Mouse (Mus musculus): Measurements from ENCODE around the gene Gm8947.
"Not testable (repeated sequence)": the region's sequence is repeated elsewhere in the genome, so short reads cannot be mapped to it uniquely, and the experiment has no call there.

Gm8947 gene

GRCm38 (mm10) chr1:151182266-151182665 lies 9.9 kb upstream of the Gm8947 start, which contains the start of gene Gm47985:
TSS of gene Gm47985 (plus strand) at chr1:151182537.
- DNase-seq, result not testable (repeated sequence)

DNA sequence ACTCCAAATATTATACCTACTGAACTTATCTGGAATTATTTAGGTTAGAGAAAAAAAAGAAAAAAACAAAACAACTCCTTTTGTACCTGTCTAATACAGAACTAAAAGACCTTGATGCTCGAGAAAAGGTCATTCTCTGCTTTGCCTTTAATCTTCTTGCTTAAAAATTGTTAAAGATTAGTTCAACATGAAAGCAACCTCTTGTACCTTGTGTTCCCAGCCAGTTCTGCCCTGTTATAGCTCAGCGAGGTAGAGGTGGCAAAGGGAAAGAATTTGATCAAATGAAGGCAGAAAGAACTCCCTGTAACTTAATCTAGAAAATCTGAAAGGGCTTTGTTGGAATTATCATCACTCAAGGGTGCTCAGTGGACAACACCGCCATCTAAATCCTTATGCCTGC lies 6.0 kb upstream of the Gm8947 start:
- not testable (repeated sequence) for DNase-seq

DNA sequence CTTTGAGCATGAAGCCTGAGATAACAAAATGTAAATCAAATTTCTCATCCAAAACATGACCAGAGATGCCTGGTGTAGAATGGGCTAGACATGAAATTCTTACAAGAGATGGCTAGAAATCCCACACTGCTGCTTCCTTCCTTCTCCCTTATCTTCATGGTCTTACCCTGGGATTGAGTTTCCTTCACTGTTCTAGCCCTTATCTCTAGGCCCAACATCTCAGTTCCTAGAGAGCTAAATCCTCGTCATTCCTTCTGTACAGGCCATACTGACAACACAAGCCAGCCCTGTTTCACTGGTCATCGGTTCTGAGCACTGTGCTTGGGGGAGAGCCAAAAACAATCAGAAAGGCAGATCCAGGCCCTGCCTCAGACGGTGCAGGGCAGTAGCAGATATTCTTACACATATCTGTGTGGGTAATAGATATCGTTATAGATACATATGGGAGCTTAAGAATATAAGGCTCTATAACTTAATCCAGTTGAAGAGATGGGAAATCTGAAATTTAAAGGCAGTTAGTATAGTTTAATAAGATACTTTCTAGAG lies 5.2 kb upstream of the Gm8947 start:
- DNase-seq, result not testable (repeated sequence)

DNA sequence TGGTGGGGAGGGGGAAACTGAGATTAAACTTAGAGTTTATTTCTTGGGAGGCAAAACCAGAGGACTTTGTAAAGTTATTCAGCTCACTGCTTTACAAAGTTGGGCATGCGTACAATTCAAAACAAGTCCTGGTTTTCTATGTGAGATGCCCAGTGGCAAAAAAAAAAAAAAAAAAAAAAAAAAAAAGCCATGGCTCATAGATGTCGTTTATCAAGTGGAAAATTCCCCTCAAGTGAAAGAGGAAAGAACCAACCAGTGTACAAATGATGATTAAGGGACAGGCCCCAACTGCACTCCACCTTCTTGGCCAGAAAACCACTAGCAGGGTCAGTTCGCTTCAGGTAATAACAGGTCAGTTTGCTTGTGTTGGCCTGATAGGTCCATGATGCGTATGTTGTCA lies 3.7 kb upstream of the Gm8947 start:
- DNase-seq, result no peak

- DNase-seq, result not testable (repeated sequence)
Observed at GRCm38 (mm10) chr1:151192739-151193138, 563 bp downstream of the Gm8947 start.

- not testable (repeated sequence) for DNase-seq
Observed at GRCm38 (mm10) chr1:151195986-151196385, 3.8 kb downstream of the Gm8947 start.

- DNase-seq, result not testable (repeated sequence)
Observed at GRCm38 (mm10) chr1:151196690-151197089, 4.5 kb downstream of the Gm8947 start.

- not testable (repeated sequence) for DNase-seq
Observed at GRCm38 (mm10) chr1:151198120-151198519, 5.9 kb downstream of the Gm8947 start, which contains the start of gene Gm47995. TSS of gene Gm47995 (plus strand) at chr1:151198448.

GRCm38 (mm10) chr1:151200620-151201019 lies 8.4 kb downstream of the Gm8947 start:
- not testable (repeated sequence) for DNase-seq

DNA sequence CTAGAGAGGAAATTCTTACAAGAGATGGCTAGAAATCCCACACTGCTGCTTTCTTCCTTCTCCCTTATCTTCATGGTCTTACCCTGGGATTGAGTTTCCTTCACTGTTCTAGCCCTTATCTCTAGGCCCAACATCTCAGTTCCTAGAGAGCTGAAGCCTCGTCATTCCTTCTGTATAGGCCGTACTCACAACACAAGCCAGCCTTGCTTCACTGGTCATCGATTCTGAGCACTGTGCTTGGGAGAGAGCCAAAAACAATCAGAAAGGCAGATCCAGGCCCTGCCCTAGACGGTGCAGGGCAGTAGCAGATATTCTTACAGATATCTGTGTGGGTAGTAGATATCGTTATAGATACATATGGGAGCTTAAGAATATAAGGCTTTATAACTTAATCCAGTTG lies 10.6 kb downstream of the Gm8947 start:
- DNase-seq, result not testable (repeated sequence)

- DNase-seq, result not testable (repeated sequence)
Observed at GRCm38 (mm10) chr1:151203818-151204217, 11.6 kb downstream of the Gm8947 start, which contains the start of gene 3110040M04Rik. TSS of gene 3110040M04Rik (plus strand) at chr1:151204121.

- not testable (repeated sequence) for DNase-seq
Observed at GRCm38 (mm10) chr1:151208493-151208892, 16.3 kb downstream of the Gm8947 start.

DNA sequence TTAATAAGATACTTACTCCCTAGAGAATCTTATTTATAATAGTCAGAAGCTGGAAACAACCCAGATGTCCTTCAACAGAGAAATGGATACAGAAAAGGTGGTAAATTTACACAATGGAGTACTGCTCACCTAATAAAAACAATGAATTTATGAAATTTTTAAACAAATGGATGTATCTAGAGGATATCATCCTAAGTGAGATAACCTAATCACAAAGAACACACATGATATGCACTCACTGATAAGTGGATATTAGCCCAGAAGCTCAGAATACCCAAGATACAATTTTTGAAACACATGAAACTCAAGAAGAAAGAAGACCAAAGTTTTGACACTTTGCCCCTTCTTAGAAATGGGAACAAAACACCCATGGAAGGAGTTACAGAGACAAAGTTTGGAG lies 16.8 kb downstream of the Gm8947 start:
- DNase-seq, result not testable (repeated sequence)

DNA sequence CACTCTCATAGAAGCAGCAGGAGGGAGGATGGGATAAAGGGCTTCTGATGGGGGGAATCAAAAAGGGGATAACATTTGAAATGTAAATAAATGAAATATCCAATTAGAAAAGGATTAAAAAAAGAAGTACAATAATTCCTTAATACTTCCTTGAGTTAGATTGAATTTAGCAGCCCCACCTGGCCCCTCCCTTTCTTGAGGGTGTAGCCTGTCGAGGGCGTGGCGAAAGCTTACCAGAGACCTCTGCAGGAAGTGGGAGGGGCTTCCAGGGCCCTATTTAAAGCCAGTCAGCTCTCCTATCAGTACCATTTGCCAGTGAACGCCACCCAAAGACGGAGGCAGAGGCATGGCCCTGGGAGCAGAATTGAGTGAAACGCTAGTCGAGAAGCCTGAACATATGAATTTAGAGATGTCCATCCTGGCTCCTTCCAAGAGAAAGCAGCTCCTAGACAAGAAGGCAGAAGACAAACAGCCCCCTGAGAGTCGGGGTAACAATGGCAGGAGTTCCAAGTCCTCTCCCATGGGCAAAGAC lies 17.7 kb downstream of the Gm8947 start, which contains the start of gene Gm47996:
Gene Gm47996 (plus strand): TSS at position 308 of the 532 bp plus-strand sequence.
- DNase-seq, result not testable (repeated sequence)

- DNase-seq, result not testable (repeated sequence)
Observed at GRCm38 (mm10) chr1:151211666-151212065, 19.5 kb downstream of the Gm8947 start.

- no peak for DNase-seq
Observed at GRCm38 (mm10) chr1:151214862-151215261, 22.7 kb downstream of the Gm8947 start.

GRCm38 (mm10) chr1:151215985-151216384 lies 23.8 kb downstream of the Gm8947 start:
- DNase-seq, result no peak

- DNase-seq, result no peak
Observed at GRCm38 (mm10) chr1:151216417-151216816, 24.2 kb downstream of the Gm8947 start.

DNA sequence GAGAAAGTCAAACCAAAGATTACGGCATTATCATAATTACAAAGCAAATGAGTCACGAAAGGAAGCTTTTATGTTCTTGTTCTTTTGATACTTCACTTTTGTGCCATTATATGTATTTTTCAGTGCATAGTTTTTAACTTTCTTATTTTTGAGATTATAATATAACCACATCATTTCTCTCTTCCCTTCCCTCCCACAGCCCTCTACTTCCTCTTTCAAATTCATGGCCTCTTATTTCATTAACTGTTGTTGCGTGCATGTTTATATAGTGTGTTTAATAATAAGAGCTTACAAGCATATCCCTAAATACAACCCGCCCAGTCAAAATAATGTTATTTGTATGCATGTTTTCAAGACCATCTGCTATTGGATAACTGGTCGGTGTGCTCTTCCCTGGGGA lies 26.9 kb downstream of the Gm8947 start:
- no peak for DNase-seq

DNA sequence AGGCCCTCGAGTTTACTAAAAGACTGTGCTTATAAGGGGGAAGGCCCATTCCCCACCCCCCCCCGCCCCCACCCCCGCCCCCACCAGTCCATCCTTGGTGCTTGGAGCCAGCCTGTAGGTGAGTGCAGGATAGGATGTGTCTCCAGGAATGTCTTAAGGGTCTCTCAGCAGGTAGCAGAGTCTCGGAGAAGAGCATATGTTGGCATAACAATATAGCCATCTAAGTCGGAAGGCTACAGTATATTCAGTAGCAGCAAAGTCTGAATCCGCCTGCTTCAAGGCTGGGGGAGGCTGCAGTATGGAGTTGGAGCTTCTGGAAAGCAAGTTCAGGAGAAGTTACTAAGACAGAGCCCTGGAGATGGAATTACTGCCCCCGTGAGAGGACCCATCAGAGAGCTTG lies 27.9 kb downstream of the Gm8947 start:
- no peak for DNase-seq

- no peak for DNase-seq
Observed at GRCm38 (mm10) chr1:151222561-151223267, 30.5 kb downstream of the Gm8947 start.

DNA sequence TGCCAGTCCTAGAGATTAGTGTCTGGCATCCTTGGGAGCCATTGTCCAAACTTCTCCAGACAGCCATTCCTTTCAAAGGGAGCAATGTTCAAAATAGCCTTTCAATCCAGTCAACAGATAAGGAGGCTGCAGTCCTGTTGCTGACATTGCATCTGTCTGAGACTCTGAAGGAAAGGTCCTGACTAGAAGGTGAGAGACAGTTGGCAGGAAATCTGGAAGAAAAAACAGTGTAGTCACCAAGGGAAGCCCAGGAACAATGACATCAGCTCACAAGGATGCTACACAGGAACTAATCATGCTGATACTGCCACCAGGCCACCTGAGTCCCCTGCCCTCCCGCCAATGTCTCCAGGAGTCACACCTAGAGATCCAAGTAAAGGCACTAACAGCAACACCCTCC lies 31.2 kb downstream of the Gm8947 start:
- DNase-seq, result no peak

- no peak for DNase-seq
Observed at GRCm38 (mm10) chr1:151224536-151224935, 32.4 kb downstream of the Gm8947 start.

DNA sequence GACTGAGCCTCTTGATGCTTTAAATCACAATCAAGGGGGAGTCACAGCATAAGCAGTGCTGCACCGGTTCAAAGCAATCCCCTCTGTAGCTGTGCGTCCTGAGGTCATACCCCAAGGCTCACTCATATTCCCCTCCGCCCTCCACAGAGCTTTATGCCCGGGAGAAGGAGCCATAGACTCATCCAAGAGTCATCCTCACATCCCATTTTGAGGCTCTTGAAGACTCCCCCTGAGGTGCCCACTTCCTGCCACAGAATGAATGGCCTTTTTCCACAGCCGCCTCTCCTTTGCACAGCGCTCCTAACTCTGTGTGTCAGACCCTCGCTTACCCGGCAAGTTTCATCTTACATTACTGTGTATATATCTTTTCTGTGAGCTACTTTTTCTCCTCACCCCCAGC lies 35.3 kb downstream of the Gm8947 start:
- no peak for DNase-seq
